Mouse (Mus musculus) C2C12 (cell line): Measurements from ENCODE around the gene Bak1. TPM values are rescaled to one million over a fixed set of nuclear protein-coding genes. Genes with fewer than 3 reads are reported as not detected.
A peak's percentile ranks its signal among the peaks of the same experiment; 100 is the strongest.

Experiments used
- H3K27me3 ChIP-seq: one replicate; pipeline ENCODE4 v1.6.1; 2011; ENCODE audit not compliant: control insufficient read depth, insufficient read depth, insufficient read length
- H3K36me3 ChIP-seq: one replicate; pipeline ENCODE4 v1.6.1; 2011; ENCODE audit not compliant: control insufficient read depth, insufficient read depth
- H3K4me3 ChIP-seq: one replicate; pipeline ENCODE4 v1.5.1; 2011; ENCODE audit warnings: mild to moderate bottlenecking, control low read depth; ENCODE audit not compliant: poor library complexity, insufficient read depth, severe bottlenecking
- H3K79me2 ChIP-seq: one replicate; pipeline ENCODE4 v1.6.1; 2011; ENCODE audit not compliant: control insufficient read depth, insufficient read depth
- H3K79me3 ChIP-seq: one replicate; pipeline ENCODE4 v1.6.1; 2011; ENCODE audit warnings: low read depth, control low read depth
- H3ac ChIP-seq: one replicate; pipeline ENCODE3; 2011; ENCODE audit warnings: low read depth; ENCODE audit not compliant: control insufficient read depth, insufficient read length
- CEBPB ChIP-seq: IDR thresholded peaks from one replicate; pipeline ENCODE4 v1.6.1; 2011; ENCODE audit warnings: low read depth, mild to moderate bottlenecking, control low read depth, moderate library complexity
- CTCF ChIP-seq: IDR thresholded peaks from one replicate; pipeline ENCODE4 v1.5.1; 2011; ENCODE audit not compliant: control insufficient read depth, insufficient read depth, insufficient read length
- FOSL1 ChIP-seq: IDR thresholded peaks from one replicate; pipeline ENCODE4 v1.8.0; 2011; ENCODE audit warnings: mild to moderate bottlenecking, low read length; ENCODE audit not compliant: poor library complexity, insufficient read depth, severe bottlenecking
- MAX ChIP-seq: IDR thresholded peaks from one replicate; pipeline ENCODE4 v1.6.1; 2011; ENCODE audit warnings: mild to moderate bottlenecking, control low read depth
- MYOD1 ChIP-seq: IDR thresholded peaks from one replicate; pipeline ENCODE4 v1.6.1; 2011; ENCODE audit warnings: low read depth; ENCODE audit not compliant: control insufficient read depth, insufficient read length
- MYOG ChIP-seq: IDR thresholded peaks from one replicate; pipeline ENCODE4 v1.6.1; 2011; ENCODE audit not compliant: control insufficient read depth, insufficient read length; ENCODE audit errors: extremely low read depth
- USF1 ChIP-seq: IDR thresholded peaks from one replicate; pipeline ENCODE4 v1.6.1; 2011; ENCODE audit warnings: low read depth, mild to moderate bottlenecking, control low read depth, moderate library complexity
- polyA plus RNA-seq: library from polyadenylated mRNA; unstranded; fragments of >200 nt; fragmentation: generic; extraction: Trizol; gene quantifications from one replicate; pipeline ENCODE4 v1.2.1, GENCODE M21; 2012; ENCODE audit warnings: missing spikeins

Bak1 gene
- polyA plus RNA-seq, 1 experiment, result 95.1 TPM

GRCm38 (mm10) chr17:27004431-27004830, 24.4 kb downstream of the Bak1 start:
- TF ChIP-seq CTCF (peak; percentile 30), USF1 (no peak)
- H3K79me2 ChIP-seq, result no peaks in the 10 kb centered on the region
- H3K36me3 ChIP-seq, result no peaks in the 10 kb centered on the region
- H3K79me3 ChIP-seq, result no peaks in the 10 kb centered on the region
- no peak overlapping the region for H3K4me3 ChIP-seq
- H3ac ChIP-seq, result no peak overlapping the region
- peaks cover 11% of the 10 kb centered on the region for H3K27me3 ChIP-seq

GRCm38 (mm10) chr17:27001889-27002288, 26.9 kb downstream of the Bak1 start:
- no peak for TF ChIP-seq MAX
- no peak for TF ChIP-seq CTCF
- no peak for TF ChIP-seq CEBPB
- TF ChIP-seq USF1, result no peak
- no peak for TF ChIP-seq MYOD1
- TF ChIP-seq FOSL1, result no peak
- Histone ChIP-seq H3K36me3 (no peaks in the 10 kb centered on the region), H3K79me3 (no peaks in the 10 kb centered on the region), H3K79me2 (no peaks in the 10 kb centered on the region), H3K4me3 (no peak overlapping the region), H3ac (no peak overlapping the region), H3K27me3 (no peaks in the 10 kb centered on the region)

DNA sequence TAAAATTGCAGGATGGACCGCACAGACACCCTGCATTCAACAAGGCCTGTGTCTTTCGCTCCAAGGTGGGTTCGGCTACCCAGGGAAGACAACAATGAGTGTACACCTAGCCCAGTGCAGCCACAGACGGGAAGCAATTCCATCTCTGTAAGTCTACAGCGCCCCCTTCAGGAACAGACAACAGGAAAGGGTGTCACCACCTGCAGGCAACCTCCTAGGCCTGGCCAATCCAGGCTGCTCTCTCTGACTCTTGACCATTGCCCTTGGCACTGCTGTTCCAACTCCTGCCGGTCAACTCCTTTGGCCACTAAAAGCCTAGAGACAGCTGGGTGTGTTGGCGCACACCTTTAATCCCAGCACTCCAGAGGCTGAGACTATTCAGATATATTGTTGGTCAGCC, 27.7 kb downstream of the Bak1 start:
- no peaks in the 10 kb centered on the region for H3K27me3 ChIP-seq
- H3K36me3 ChIP-seq, result no peaks in the 10 kb centered on the region
- no peak overlapping the region for H3K4me3 ChIP-seq
- H3ac ChIP-seq, result no peak overlapping the region
- H3K79me3 ChIP-seq, result no peaks in the 10 kb centered on the region
- H3K79me2 ChIP-seq, result no peaks in the 10 kb centered on the region
- TF ChIP-seq MYOG, result no peak
- TF ChIP-seq FOSL1, result no peak
- TF ChIP-seq MYOD1, result no peak
- no peak for TF ChIP-seq USF1
- TF ChIP-seq CEBPB, result no peak
- TF ChIP-seq CTCF, result no peak
- no peak for TF ChIP-seq MAX

DNA sequence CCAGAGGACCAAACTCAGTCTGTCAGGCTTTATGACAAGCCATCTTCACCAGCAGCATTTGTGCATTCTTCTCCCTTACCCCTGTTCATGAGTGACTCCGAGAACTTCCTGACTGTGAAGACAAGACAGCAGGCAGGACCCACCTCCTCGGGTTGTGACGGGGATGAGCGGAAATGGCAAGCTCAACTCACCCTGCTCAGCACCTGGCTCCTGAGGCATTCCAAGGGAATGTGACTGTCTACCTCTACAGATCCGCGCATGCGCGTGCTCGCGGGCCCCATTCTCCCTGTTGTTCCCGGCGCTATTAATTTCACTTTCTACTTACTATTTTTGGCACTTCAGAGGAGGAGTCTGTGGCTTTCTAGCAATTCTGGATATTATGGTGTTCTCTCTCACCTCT, 28.8 kb downstream of the Bak1 start:
- no peaks in the 10 kb centered on the region for H3K27me3 ChIP-seq
- TF ChIP-seq CTCF (no peak), CEBPB (no peak), MYOD1 (no peak), MAX (no peak), FOSL1 (no peak), USF1 (no peak), MYOG (no peak)
- H3K79me2 ChIP-seq, result no peaks in the 10 kb centered on the region
- no peaks in the 10 kb centered on the region for H3K79me3 ChIP-seq
- H3K4me3 ChIP-seq, result no peak overlapping the region
- H3K36me3 ChIP-seq, result no peaks in the 10 kb centered on the region
- no peak overlapping the region for H3ac ChIP-seq

DNA sequence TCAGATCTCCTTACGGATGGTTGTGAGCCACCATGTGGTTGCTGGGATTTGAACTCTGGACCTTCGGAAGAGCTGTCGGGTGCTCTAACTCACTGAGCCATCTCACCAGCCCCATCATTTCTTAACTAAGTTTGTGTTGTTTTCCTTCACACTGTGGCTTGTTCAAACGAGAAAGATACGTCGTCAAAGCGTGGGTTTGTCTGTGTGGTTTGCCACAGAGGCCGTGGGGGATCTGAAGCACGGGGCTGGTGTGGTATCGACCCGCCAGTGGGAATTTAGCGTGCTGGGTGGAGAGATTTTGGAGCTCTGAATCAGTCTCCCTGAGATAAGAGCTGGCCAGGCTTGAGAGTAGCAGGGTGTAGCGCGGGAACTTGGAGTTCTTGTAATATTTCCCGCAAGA, 30.5 kb downstream of the Bak1 start:
- H3K27me3 ChIP-seq, result no peaks in the 10 kb centered on the region
- H3K36me3 ChIP-seq, result no peaks in the 10 kb centered on the region
- no peak overlapping the region for H3ac ChIP-seq
- H3K4me3 ChIP-seq, result no peak overlapping the region
- TF ChIP-seq CTCF, result no peak
- TF ChIP-seq USF1, result no peak
- no peak for TF ChIP-seq CEBPB
- TF ChIP-seq MYOD1, result no peak
- TF ChIP-seq MAX, result no peak
- TF ChIP-seq FOSL1, result no peak
- no peak for TF ChIP-seq MYOG
- H3K79me2 ChIP-seq, result no peaks in the 10 kb centered on the region
- no peaks in the 10 kb centered on the region for H3K79me3 ChIP-seq

GRCm38 (mm10) chr17:26997661-26998060, 31.1 kb downstream of the Bak1 start:
- no peaks in the 10 kb centered on the region for H3K36me3 ChIP-seq
- H3ac ChIP-seq, result no peak overlapping the region
- no peak overlapping the region for H3K4me3 ChIP-seq
- H3K27me3 ChIP-seq, result no peaks in the 10 kb centered on the region
- TF ChIP-seq MAX, result no peak
- no peaks in the 10 kb centered on the region for H3K79me2 ChIP-seq
- no peaks in the 10 kb centered on the region for H3K79me3 ChIP-seq
